Mouse (Mus musculus) Patski (cell line): ENCODE measurements around the gene Ube2d2b. TPM values are rescaled to one million over a fixed set of nuclear protein-coding genes. Genes with fewer than 3 reads are reported as not detected.

Experiments
- ATAC-seq: fragments of 100-300 bp; one replicate; pipeline ENCODE4 v1.8.0; 2021
- CTCF ChIA-PET: fragments of 350-600 bp; sonication (Branson Sonifier 250); formaldehyde crosslinking; loops from one replicate; lab custom pipeline; 2022; ENCODE audit warnings: inconsistent platforms; lab: Charles Lee
- POLR2A ChIA-PET: fragments of 350-600 bp; sonication (Branson Sonifier 250); formaldehyde crosslinking; loops from one replicate; lab custom pipeline; 2022; ENCODE audit warnings: antibody characterized with exemption, inconsistent platforms; lab: Charles Lee
- DNase-seq: peaks from one replicate; pipeline ENCODE4 v3.0.0-alpha.2; 2011; ENCODE audit warnings: low read depth, low spot score
- H3K27me3 ChIP-seq: fragments of 371-371 bp; one replicate; pipeline ENCODE4 v1.5.1; 2021
- CTCF ChIP-seq: fragments of 100-300 bp; IDR thresholded peaks from one replicate; pipeline ENCODE4 v1.5.1; 2021
- in situ Hi-C: fragments of 300-500 bp; cut with MboI; formaldehyde crosslinking; loops from 3 replicates; pipeline ENCODE4 v1.11.1; 2018; ENCODE audit warnings: low pct_unique_long_range_greater_than_20kb, mixed read lengths
- polyA plus RNA-seq: library from polyadenylated mRNA; unstranded; gene quantifications from one replicate; pipeline ENCODE4 v1.2.3, GENCODE M21; 2021

Gene Ube2d2b
- polyA plus RNA-seq, 1 experiment from 2014 or later, result not detected

- no peak for ATAC-seq
- CTCF ChIA-PET, result interaction anchor here (2.7 kb wide), 1 partner anchor 9 kb away, joined by 16 read pairs; no protein-coding TSS in a partner anchor
- no peak for TF ChIP-seq CTCF
- in situ Hi-C loops, result no loop called here
- no peak for DNase-seq
- H3K27me3 ChIP-seq, result no peaks in the 10 kb centered on the region
- POLR2A ChIA-PET, result interaction anchor here (0.6 kb wide), 1 partner anchor 15 kb away, joined by 3 read pairs; no protein-coding TSS in a partner anchor
Measured at GRCm38 (mm10) chr5:107848964-107849363, 19.1 kb downstream of the Ube2d2b start.

- in situ Hi-C loops, result no loop called here
- CTCF ChIA-PET, result no interaction called here
- no peaks in the 10 kb centered on the region for H3K27me3 ChIP-seq
- DNase-seq (no peak), ATAC-seq (no peak)
- POLR2A ChIA-PET, result no interaction called here
- TF ChIP-seq CTCF, result no peak
Measured at GRCm38 (mm10) chr5:107853807-107854206, 23.9 kb downstream of the Ube2d2b start.

DNA sequence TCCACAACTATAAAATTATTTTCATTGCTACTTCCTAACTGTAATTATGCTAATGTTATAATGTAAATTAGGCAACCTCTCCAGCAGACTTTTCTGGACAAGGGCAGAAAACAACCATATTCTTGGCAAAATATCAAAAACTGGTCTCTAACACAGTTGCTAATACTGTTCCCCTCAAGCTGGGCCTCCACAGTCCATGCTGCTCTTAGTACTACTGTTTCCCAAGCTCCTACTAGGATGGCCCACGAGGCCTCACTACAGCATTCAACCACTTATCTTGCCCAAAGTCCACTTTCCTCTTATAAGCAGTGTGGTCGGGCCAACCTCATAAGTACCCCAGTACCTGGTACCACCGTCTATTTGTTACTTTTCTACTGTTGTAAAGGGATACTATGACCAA, 24.7 kb downstream of the Ube2d2b start:
- no peak for TF ChIP-seq CTCF
- DNase-seq (no peak), ATAC-seq (no peak)
- CTCF ChIA-PET, result interaction anchor here (1.4 to 1.5 kb wide), 3 partner anchors 8 to 10 kb away, joined by 3 to 5 read pairs (median 4); no protein-coding TSS in a partner anchor
- no peaks in the 10 kb centered on the region for H3K27me3 ChIP-seq
- in situ Hi-C loops, result no loop called here
- POLR2A ChIA-PET, result no interaction called here

- ChIA-PET POLR2A (no interaction called here), CTCF (interaction anchor here (1.4 to 1.5 kb wide), 3 partner anchors 9 to 11 kb away, joined by 3 to 5 read pairs (median 4); no protein-coding TSS in a partner anchor)
- DNase-seq, result no peak
- H3K27me3 ChIP-seq, result no peaks in the 10 kb centered on the region
- in situ Hi-C loops, result no loop called here
- no peak for ATAC-seq
- TF ChIP-seq CTCF, result no peak
Measured at GRCm38 (mm10) chr5:107855546-107855945, 25.6 kb downstream of the Ube2d2b start.

DNA sequence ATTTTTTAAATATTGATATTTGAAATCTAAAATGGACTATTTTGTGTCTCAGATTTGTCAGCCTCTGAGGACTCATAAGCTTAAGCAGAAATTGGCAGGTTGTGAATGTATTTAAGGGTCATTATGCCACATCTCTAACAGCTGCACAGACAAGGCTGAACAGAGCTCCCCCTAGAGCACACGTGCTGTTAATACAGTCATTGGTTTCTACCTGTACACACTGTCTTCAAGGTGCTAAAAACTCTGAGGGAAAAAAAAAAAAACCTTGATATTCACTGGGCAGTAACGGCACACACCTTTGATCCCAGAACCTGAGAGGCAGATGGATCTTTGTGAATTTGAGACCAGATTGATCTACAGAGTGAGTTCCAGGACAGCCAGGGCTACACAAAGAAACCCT, 29.1 kb downstream of the Ube2d2b start:
- in situ Hi-C loops, result no loop called here
- H3K27me3 ChIP-seq, result no peaks in the 10 kb centered on the region
- ChIA-PET POLR2A (no interaction called here), CTCF (interaction anchor here (0.9 to 3.3 kb wide), 10 partner anchors 11 to 246 kb away, joined by 3 to 16 read pairs (median 4); no protein-coding TSS in a partner anchor)
- peak; percentile 69 for TF ChIP-seq CTCF
- ATAC-seq (no peak), DNase-seq (no peak)

DNA sequence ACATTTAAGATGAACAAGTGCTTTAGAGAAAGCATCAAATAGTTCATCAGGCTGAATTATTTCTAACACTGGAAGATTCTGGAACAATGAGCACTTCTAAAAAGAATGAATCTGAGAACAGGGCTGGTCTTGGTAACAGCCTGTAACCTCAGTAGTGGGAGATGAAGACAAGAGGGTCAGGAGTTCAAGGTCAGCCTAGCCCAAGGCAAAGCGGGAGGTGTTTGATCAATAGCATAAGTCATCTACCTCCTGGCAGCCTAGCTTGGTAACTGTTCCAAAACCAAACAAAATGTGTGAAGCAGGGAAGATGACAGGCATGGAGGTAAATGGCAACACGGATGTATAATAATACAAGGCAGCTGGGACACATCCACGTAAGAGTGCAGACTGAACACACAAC, 34.1 kb downstream of the Ube2d2b start:
- CTCF ChIA-PET, result interaction anchor here (0.8 kb wide), 1 partner anchor 9 kb away, joined by 4 read pairs; no protein-coding TSS in a partner anchor
- no peaks in the 10 kb centered on the region for H3K27me3 ChIP-seq
- in situ Hi-C loops, result no loop called here
- DNase-seq (no peak), ATAC-seq (no peak)
- no peak for TF ChIP-seq CTCF
- POLR2A ChIA-PET, result interaction anchor here (1.1 kb wide), 1 partner anchor 15 kb away, joined by 3 read pairs; no protein-coding TSS in a partner anchor

DNA sequence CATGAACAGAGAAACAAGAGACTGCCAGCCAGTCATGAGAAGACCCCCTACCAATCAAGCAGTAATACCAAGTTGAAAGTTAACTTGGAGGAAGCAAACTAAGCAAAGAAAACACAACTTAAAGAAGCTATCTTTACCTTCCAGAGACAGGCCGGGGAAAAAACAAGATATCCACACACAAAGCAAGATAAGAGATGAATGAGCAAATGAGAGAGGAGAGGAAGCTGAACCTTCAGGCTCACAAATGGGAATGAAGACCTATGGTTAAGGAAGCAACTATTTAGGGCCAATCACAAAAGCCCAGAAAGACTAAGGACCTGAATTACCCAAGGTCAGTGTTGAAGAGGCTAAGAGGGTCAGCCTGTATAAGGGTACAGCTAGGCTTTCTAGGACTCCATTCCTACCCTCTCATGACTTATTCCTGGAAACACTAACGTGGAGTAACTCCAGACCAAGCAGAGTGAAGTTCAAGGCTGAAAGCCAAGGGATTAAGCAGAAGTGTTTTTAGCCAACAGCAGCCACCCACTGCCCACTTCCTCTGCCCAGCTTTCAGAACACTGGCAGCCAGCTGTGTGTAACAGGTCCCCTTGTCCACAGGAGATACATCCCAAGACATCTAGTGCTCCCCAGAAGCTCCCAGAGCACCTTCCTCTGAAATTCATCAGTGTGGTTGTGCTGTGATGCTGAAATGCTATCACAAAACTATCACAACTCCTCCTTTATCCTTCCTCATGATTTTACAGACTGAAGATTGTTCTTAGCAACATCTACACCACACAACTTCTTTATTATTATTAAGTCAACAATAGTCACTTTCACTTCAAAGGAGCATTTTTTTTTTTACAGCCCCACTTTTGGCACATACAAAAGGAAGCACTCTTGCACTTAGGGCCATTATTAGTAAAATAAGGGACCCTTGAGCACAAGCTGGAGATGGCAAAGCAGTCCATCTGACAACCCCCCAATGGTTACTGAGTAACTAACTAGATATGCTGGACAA, 36.5 kb downstream of the Ube2d2b start:
- ATAC-seq (no peak), DNase-seq (no peak)
- in situ Hi-C loops, result no loop called here
- ChIA-PET CTCF (interaction anchor here (1.0 to 2.0 kb wide), 2 partner anchors 41 to 60 kb away, joined by 3 to 4 read pairs; no protein-coding TSS in a partner anchor), POLR2A (no interaction called here)
- no peak for TF ChIP-seq CTCF
- peaks cover 6% of the 10 kb centered on the region for H3K27me3 ChIP-seq

DNA sequence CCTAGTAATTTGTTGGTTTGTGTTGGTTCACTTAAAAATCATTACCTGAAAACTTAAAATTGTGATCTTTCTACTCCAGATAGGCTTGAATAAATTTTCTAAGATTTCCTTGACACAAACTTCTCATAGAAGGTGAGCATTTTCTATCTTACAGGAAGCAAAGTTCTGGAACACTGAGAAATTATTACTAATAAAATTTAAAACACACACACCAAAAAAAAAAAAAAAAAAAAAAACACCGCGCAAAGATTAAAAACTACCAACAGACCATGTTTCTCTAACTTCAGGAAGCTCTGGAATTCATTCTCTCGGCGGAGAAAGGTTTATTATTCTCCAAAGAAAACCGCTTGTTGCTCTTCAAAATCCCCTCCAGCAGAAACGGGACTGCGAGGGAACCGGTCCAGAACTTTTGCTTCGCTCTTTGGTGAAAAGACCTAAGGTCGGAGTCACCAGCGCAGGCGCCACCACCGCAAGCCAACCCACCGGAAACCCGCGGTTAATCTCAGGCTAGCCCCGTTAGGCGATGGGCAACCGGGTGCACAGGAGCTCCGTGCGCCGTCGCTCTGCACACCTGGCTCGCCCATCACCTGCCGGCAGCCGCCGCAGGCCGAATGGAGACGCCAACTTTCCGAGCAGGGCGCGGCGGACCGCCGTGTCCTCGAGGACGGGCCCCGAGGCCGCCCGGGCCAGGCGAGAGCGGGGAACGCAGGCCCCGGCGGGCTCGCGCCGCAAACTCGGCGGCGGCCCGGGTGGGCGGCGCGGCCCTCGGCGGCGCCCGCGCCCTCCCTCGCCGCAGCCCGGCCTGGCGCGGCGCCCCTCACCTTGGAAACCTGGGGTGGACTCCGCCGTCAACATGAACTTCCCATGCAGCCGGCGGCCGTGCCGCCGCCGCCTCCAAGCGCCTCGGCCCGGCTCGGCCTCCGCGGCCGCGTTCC, 38.3 kb downstream of the Ube2d2b start:
- ChIA-PET CTCF (no interaction called here), POLR2A (interaction anchor here (0.6 kb wide), 1 partner anchor 973 kb away, joined by 3 read pairs; no protein-coding TSS in a partner anchor)
- peak; percentile 55 for ATAC-seq
- peaks cover 6% of the 10 kb centered on the region for H3K27me3 ChIP-seq
- DNase-seq, result no peak
- in situ Hi-C loops, result no loop called here
- TF ChIP-seq CTCF, result no peak

DNA sequence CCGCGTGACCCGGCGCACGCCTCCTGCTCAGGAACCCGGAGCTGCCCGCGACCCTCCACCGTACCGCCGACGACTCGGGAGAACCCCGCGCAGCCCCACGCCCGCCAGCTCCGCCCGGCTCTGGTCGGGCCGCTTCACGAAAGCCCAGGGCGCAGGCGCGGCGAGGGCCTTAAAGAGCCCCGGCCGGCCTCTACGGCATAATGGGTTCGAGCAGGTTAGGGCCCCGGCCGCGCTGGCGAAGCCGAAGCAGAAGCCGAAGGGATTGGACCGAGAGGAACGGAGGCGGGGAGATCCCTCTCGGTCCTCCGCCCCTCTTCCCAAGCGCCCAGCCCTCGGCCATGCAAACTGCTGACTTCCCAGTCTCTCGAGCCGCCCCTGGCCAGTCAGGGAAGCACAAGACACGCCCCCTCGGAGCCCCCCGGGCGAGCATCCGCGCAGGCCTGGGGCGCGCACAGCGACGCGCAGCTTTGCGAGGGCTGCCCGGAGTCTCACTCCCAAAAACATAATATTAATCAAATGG, 39.1 kb downstream of the Ube2d2b start:
- in situ Hi-C loops, result no loop called here
- TF ChIP-seq CTCF, result no peak

More for the DNA sequence above, 39.1 kb downstream of the Ube2d2b start:
- ChIA-PET POLR2A (interaction anchor here (0.7 kb wide), 2 partner anchors 31 to 35 kb away, joined by 3 to 6 read pairs; no protein-coding TSS in a partner anchor), CTCF (no interaction called here)
- DNase-seq (peak; percentile 64), ATAC-seq (peak; percentile 100)
- H3K27me3 ChIP-seq, result peaks cover 6% of the 10 kb centered on the region
